Mouse (Mus musculus) liver, embryonic 14.5 days (tissue): ENCODE data around the gene Wfdc1. TPM values are rescaled to one million over a fixed set of nuclear protein-coding genes. Genes with fewer than 3 reads are reported as not detected.

ENCODE experiments used
- ATAC-seq: fragments of 200-750 bp; cut with Nextera tagmentation; 2 replicates; pipeline ENCODE4 v1.8.0; 2017; ENCODE audit warnings: moderate number of reproducible peaks, mild to moderate bottlenecking, moderate library complexity; ENCODE audit not compliant: insufficient read depth
- DNase-seq, 3 experiments: peaks; one replicate each; pipeline ENCODE4 v3.0.0-alpha.2; 2012 to 2013; ENCODE audit warnings: low read depth in 3 of 3, low spot score in 3 of 3
- H3K27ac ChIP-seq: fragments of 300-500 bp; sonication (generic); 2 replicates; pipeline ENCODE4 v1.5.1; 2014; ENCODE audit warnings: moderate library complexity, mild to moderate bottlenecking, control low read depth, inconsistent platforms
- H3K27me3 ChIP-seq: fragments of 300-500 bp; sonication (generic); 2 replicates; pipeline ENCODE4 v1.6.1; 2014; ENCODE audit warnings: mild to moderate bottlenecking, low read length, moderate library complexity; ENCODE audit not compliant: control insufficient read depth, insufficient read depth
- H3K36me3 ChIP-seq: fragments of 300-500 bp; sonication (generic); replicated peaks from 2 replicates; pipeline ENCODE4 v1.6.1; 2014; ENCODE audit warnings: low read depth; ENCODE audit not compliant: control insufficient read depth, insufficient read depth
- H3K4me1 ChIP-seq, 2 experiments: fragments of 200-500 bp in 1 of 2; fragments of 300-500 bp in 1 of 2; sonication (generic) in 1 of 2; replicated peaks; 2 replicates each; pipeline ENCODE4 v1.6.1; 2012 to 2014; ENCODE audit warnings: antibody characterized with exemption in 1 of 2, inconsistent platforms in 1 of 2, low read length in 1 of 2; ENCODE audit not compliant: control insufficient read depth in 2 of 2, insufficient read depth in 2 of 2
- H3K4me2 ChIP-seq: fragments of 300-500 bp; sonication (generic); 2 replicates; pipeline ENCODE4 v1.6.1; 2014; ENCODE audit warnings: low read depth, mild to moderate bottlenecking, control low read depth, moderate library complexity
- H3K4me3 ChIP-seq, 2 experiments: fragments of 200-500 bp in 1 of 2; fragments of 300-500 bp in 1 of 2; sonication (generic) in 1 of 2; 2 replicates each; pipeline ENCODE4 v1.5.1; 2012 to 2014; ENCODE audit warnings: low read depth in 2 of 2, low read length in 2 of 2, mild to moderate bottlenecking in 2 of 2, control low read depth in 1 of 2, inconsistent platforms in 1 of 2, moderate library complexity in 1 of 2; ENCODE audit not compliant: insufficient read depth in 1 of 2
- H3K9ac ChIP-seq: fragments of 300-500 bp; sonication (generic); replicated peaks from 2 replicates; pipeline ENCODE4 v1.6.1; 2014; ENCODE audit warnings: mild to moderate bottlenecking, control low read depth, moderate library complexity
- H3K9me3 ChIP-seq: fragments of 300-500 bp; sonication (generic); 2 replicates; pipeline ENCODE4 v1.6.1; 2016; ENCODE audit warnings: low read length, mixed read lengths; ENCODE audit not compliant: control insufficient read depth
- CTCF ChIP-seq: IDR thresholded peaks from 2 replicates; pipeline ENCODE4 v1.5.1; 2016; ENCODE audit warnings: antibody characterized with exemption, low read depth, control low read depth
- EP300 ChIP-seq: IDR thresholded peaks from 2 replicates; pipeline ENCODE4 v1.6.1; 2016; ENCODE audit warnings: antibody characterized with exemption, low read depth
- WGBS: fragments of 180-500 bp; shearing (Covaris S2); extraction: QIAGEN DNeasy Blood & Tissue Kit; methylation state at CpG from one replicate; pipeline ENCODE4 v1.1.7; 2014; ENCODE audit not compliant: insufficient replicate concordance; 5-methylcytosine and 5-hydroxymethylcytosine counted together
- polyA plus RNA-seq, 2 experiments: library from polyadenylated mRNA; depleted of rRNA in 1 of 2; stranded (reverse) in 1 of 2; unstranded in 1 of 2; fragments of >200 nt; fragmentation: Nextera tagmentation in 1 of 2; extraction: Ambion mirVana in 1 of 2; gene quantifications; 2 replicates each; pipeline versions ENCODE4 v1.2.1 to v1.2.3; 2012 to 2014

Gene Wfdc1
- polyA plus RNA-seq, 2 experiments, result 0.99 to 2.1 TPM

DNA sequence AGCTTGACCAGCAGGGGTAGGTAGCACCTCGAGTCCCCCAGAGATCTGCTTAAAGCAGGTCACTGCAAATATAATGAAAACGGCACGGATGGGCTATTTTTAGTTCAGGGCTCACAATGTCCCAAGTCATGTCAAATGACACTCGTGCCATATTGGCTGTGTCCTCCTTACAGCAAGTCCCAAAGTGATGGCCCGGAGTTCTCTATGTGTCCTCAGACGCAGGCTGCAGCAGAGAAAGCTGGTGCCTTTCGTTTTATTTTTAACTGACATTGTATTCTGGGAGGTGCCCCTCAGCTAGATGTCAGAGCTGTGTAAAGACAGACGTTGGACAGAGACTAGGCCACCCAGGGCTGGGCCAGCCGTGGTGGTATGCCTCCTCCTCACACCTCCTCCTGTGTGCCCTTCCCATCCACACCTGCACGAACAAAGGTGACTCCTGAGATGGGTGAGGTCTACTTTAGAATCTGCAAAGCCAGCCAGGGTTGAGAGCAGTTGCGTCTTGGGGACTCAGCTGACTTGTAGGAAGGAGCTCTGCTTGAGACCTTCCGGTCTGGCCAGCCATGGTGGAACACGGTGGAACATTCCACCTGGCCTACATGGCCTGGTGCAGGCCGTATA, 45.2 kb upstream of the Wfdc1 start:
- H3K36me3 ChIP-seq, result no peaks in the 10 kb centered on the region
- no peak for DNase-seq
- no peak for TF ChIP-seq CTCF
- no peak for TF ChIP-seq EP300
- 65% methylated on average over 14 of the region's 14 CpGs for WGBS
- H3K27me3 ChIP-seq, result no peaks in the 10 kb centered on the region
- no peaks in the 10 kb centered on the region for H3K4me1 ChIP-seq
- no peak overlapping the region for H3K27ac ChIP-seq
- no peaks in the 10 kb centered on the region for H3K9me3 ChIP-seq
- H3K4me2 ChIP-seq, result no peak overlapping the region
- no peak overlapping the region for H3K4me3 ChIP-seq
- H3K9ac ChIP-seq, result no peak overlapping the region
- no peak for ATAC-seq

GRCm38 (mm10) chr8:119622555-119622954, 43.6 kb upstream of the Wfdc1 start:
- no peak overlapping the region for H3K4me3 ChIP-seq
- no peaks in the 10 kb centered on the region for H3K36me3 ChIP-seq
- H3K27me3 ChIP-seq, result no peaks in the 10 kb centered on the region
- peaks cover 0 to 3% of the 10 kb centered on the region in 2 experiments; a peak in 3 of 4 replicates for H3K4me1 ChIP-seq
- DNase-seq (no peak), ATAC-seq (no peak)
- 50% methylated on average over 4 of the region's 4 CpGs for WGBS
- no peak overlapping the region for H3K27ac ChIP-seq
- H3K9me3 ChIP-seq, result no peaks in the 10 kb centered on the region
- no peak overlapping the region for H3K9ac ChIP-seq
- no peak for TF ChIP-seq EP300
- no peak for TF ChIP-seq CTCF
- H3K4me2 ChIP-seq, result no peak overlapping the region

DNA sequence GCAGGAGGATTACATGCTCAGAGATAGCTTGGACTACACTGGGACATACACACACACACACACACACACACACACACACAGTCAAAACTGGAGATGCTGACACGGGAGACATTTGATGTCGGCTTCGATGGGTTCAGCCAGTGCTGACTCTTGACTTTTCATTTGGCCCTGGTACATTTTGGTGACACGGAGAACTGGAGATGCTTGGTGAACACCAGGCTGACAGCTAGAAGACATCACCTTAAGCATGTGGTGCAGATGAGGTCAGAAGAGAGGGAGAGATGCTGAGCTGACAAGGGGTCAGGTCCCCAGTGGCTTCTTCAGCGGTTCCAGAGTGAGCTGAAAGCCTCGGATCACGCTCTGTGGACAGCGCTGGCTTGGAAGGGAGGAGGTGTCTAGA, 43.1 kb upstream of the Wfdc1 start:
- no peak for TF ChIP-seq EP300
- DNase-seq (no peak), ATAC-seq (no peak)
- Histone ChIP-seq H3K36me3 (no peaks in the 10 kb centered on the region), H3K4me3 (no peak overlapping the region), H3K27me3 (no peaks in the 10 kb centered on the region), H3K4me1 (peaks cover 0 to 6% of the 10 kb centered on the region in 2 experiments; a peak in 3 of 4 replicates), H3K4me2 (no peak overlapping the region), H3K9ac (no peak overlapping the region), H3K27ac (no peak overlapping the region), H3K9me3 (no peaks in the 10 kb centered on the region)
- WGBS, result 72% methylated on average over 8 of the region's 8 CpGs

- H3K27me3 ChIP-seq, result no peaks in the 10 kb centered on the region
- TF ChIP-seq EP300, result no peak
- TF ChIP-seq CTCF, result no peak
- H3K9me3 ChIP-seq, result no peaks in the 10 kb centered on the region
- WGBS, result 64% methylated on average over 1 of the region's 1 CpGs
- H3K36me3 ChIP-seq, result no peaks in the 10 kb centered on the region
- no peak for DNase-seq
- no peak overlapping the region for H3K27ac ChIP-seq
- H3K4me1 ChIP-seq, result peaks cover 0 to 6% of the 10 kb centered on the region in 2 experiments; a peak in 3 of 4 replicates
- no peak overlapping the region for H3K4me3 ChIP-seq
- H3K9ac ChIP-seq, result no peak overlapping the region
- no peak for ATAC-seq
- H3K4me2 ChIP-seq, result no peak overlapping the region
These were observed 42.4 kb upstream of the Wfdc1 start for GRCm38 (mm10) chr8:119623744-119624143.

GRCm38 (mm10) chr8:119624916-119625315, 41.2 kb upstream of the Wfdc1 start:
- ATAC-seq (no peak), DNase-seq (no peak)
- no peaks in the 10 kb centered on the region for H3K27me3 ChIP-seq
- H3K9me3 ChIP-seq, result no peaks in the 10 kb centered on the region
- no peak overlapping the region for H3K27ac ChIP-seq
- 73% methylated on average over 7 of the region's 7 CpGs for WGBS
- H3K36me3 ChIP-seq, result no peaks in the 10 kb centered on the region
- H3K4me3 ChIP-seq, result no peak overlapping the region
- no peak overlapping the region for H3K4me2 ChIP-seq
- no peak overlapping the region for H3K9ac ChIP-seq
- H3K4me1 ChIP-seq, result peaks cover 0 to 6% of the 10 kb centered on the region in 2 experiments; a peak in 3 of 4 replicates
- TF ChIP-seq EP300, result no peak
- TF ChIP-seq CTCF, result no peak
